Mouse (Mus musculus) liver, postnatal 0 days (tissue): Measurements from ENCODE around the gene Vps37b.

ENCODE experiments used
- CTCF ChIP-seq: sonication (generic); IDR thresholded peaks from 2 replicates; pipeline ENCODE4 v1.5.1; 2016; ENCODE audit warnings: antibody characterized with exemption, low read depth
- EP300 ChIP-seq: IDR thresholded peaks from 2 replicates; pipeline ENCODE4 v1.6.1; 2016; ENCODE audit warnings: antibody characterized with exemption, low read depth, mild to moderate bottlenecking

GRCm38 (mm10) chr5:124010910-124011655 lies 21.0 kb downstream of the Vps37b start:
- TF ChIP-seq EP300 (0 out of 2 replicates have a peak, but pooled peaks have one; percentile 30), CTCF (no peak)
